8 mouse cellular contexts compared by ENCODE assay signal in genomic region chr11:118423266-118423971, GRCm38 (mm10). TPM values are rescaled to one million over a fixed set of nuclear protein-coding genes. Genes with fewer than 3 reads are reported as not detected.
DNase-seq lines count a peak whose midpoint lies in the region; ATAC-seq and TF ChIP-seq lines count a peak whose summit lies in the region.

No protein-coding gene starts in this region.

- no peak for ATAC-seq in forebrain, embryonic 11.5 days (replicated peaks; ENCODE audit: low FRiP score)
- peak; percentile 42 for ATAC-seq in heart, postnatal 0 days (ENCODE audit: insufficient read depth, low read depth)
- no peak for ATAC-seq in liver, embryonic 16.5 days (ENCODE audit: low read depth)

- peak; percentile 73 for DNase-seq in CD4-positive helper T cell, adult 2 months (ENCODE audit: low read depth, low spot score)
- peak; percentile 91 for DNase-seq in brain, adult 2 months (ENCODE audit: low read depth, low spot score)
- DNase-seq in forebrain, embryonic 11.5 days (ENCODE audit: low spot score) = peak; percentile 87
- DNase-seq in heart, postnatal 0 days (ENCODE audit: low spot score) = peak; percentile 76
- peak; percentile 90 for DNase-seq in kidney, postnatal 4 days
- peak; percentile 60 for DNase-seq in ovary, adult 18-20 months (ENCODE audit: low spot score)
- DNase-seq in thymus, postnatal 14 days = peak; percentile 86

- no peaks in the 10 kb centered on the region for H3K36me3 ChIP-seq in forebrain, embryonic 11.5 days (ENCODE audit: control insufficient read depth, insufficient read depth, low read length)
- no peaks in the 10 kb centered on the region for H3K36me3 ChIP-seq in heart, postnatal 0 days (replicated peaks; ENCODE audit: control insufficient read depth, insufficient read depth, low read length)
- no peaks in the 10 kb centered on the region for H3K36me3 ChIP-seq in liver, embryonic 16.5 days (ENCODE audit: control insufficient read depth, insufficient read depth)

- H3K4me3 ChIP-seq in forebrain, embryonic 11.5 days (ENCODE audit: low read depth, low read length) = no peak overlapping the region
- peak overlapping the region; percentile 24 for H3K4me3 ChIP-seq in heart, postnatal 0 days (ENCODE audit: low read depth, low read length)
- H3K4me3 ChIP-seq in liver, embryonic 16.5 days (ENCODE audit: low read depth, low read length) = no peak overlapping the region

- peak; percentile 85 for TF ChIP-seq CTCF in heart, postnatal 0 days (IDR thresholded peaks at IDR 0.05; ENCODE audit: low read depth)

- H3K9ac ChIP-seq in forebrain, embryonic 11.5 days (ENCODE audit: low read length) = no peak overlapping the region
- peak overlapping the region; percentile 26; the same call in 1 of the 2 replicates for H3K9ac ChIP-seq in heart, postnatal 0 days (replicated peaks; ENCODE audit: low read depth, low read length)
- H3K9ac ChIP-seq in liver, embryonic 16.5 days (ENCODE audit: low read depth, low read length) = no peak overlapping the region; the same call in 1 of the 2 replicates

- peak; percentile 80; the same call in 1 of the 2 replicates for TF ChIP-seq EP300 in heart, postnatal 0 days (IDR thresholded peaks at IDR 0.05; ENCODE audit: low read depth)

- peaks cover 7% of the 10 kb centered on the region; the same call in 1 of the 2 replicates for H3K4me1 ChIP-seq in forebrain, embryonic 11.5 days (replicated peaks; ENCODE audit: control insufficient read depth, insufficient read depth, low read length)
- peaks cover 26% of the 10 kb centered on the region for H3K4me1 ChIP-seq in heart, postnatal 0 days (ENCODE audit: control insufficient read depth, insufficient read depth)
- peaks cover 6% of the 10 kb centered on the region for H3K4me1 ChIP-seq in liver, embryonic 16.5 days (ENCODE audit: control insufficient read depth, low read depth, low read length)

- no peaks in the 10 kb centered on the region for H3K9me3 ChIP-seq in forebrain, embryonic 11.5 days (ENCODE audit: control insufficient read depth, low read length)
- no peaks in the 10 kb centered on the region for H3K9me3 ChIP-seq in heart, postnatal 0 days (replicated peaks; ENCODE audit: control insufficient read depth, low read length)
- no peaks in the 10 kb centered on the region for H3K9me3 ChIP-seq in liver, embryonic 16.5 days (replicated peaks; ENCODE audit: control insufficient read depth, low read length)

- peak overlapping the region; percentile 16; the same call in 1 of the 2 replicates for H3K4me2 ChIP-seq in forebrain, embryonic 11.5 days (ENCODE audit: low read depth, low read length, severe bottlenecking)
- peak overlapping the region; percentile 54 for H3K4me2 ChIP-seq in heart, postnatal 0 days (ENCODE audit: low read depth, low read length)
- H3K4me2 ChIP-seq in liver, embryonic 16.5 days (ENCODE audit: low read depth, low read length) = peak overlapping the region; percentile 26; the same call in 1 of the 2 replicates

- no peak overlapping the region for H3K27ac ChIP-seq in forebrain, embryonic 11.5 days (ENCODE audit: low read depth, low read length)
- H3K27ac ChIP-seq in heart, postnatal 0 days (ENCODE audit: low read depth) = peak overlapping the region; percentile 77
- H3K27ac ChIP-seq in liver, embryonic 16.5 days (ENCODE audit: low read length) = no peak overlapping the region

- H3K27me3 ChIP-seq in forebrain, embryonic 11.5 days (ENCODE audit: control insufficient read depth, insufficient read depth, low read length) = 0 out of 2 replicates have a peak, but pooled peaks cover under 1% of the 10 kb centered on the region
- H3K27me3 ChIP-seq in heart, postnatal 0 days (ENCODE audit: control insufficient read depth, insufficient read depth, low read length) = 0 out of 2 replicates have a peak, but pooled peaks cover 6% of the 10 kb centered on the region
- H3K27me3 ChIP-seq in liver, embryonic 16.5 days (ENCODE audit: control insufficient read depth, insufficient read depth, low read depth, low read length) = peaks cover 3% of the 10 kb centered on the region; the same call in 1 of the 2 replicates

- 9% methylated on average over 18 of the region's 18 CpGs for WGBS in forebrain, embryonic 11.5 days
- WGBS in heart, postnatal 0 days = 2% methylated on average over 18 of the region's 18 CpGs
- WGBS in liver, embryonic 16.5 days (ENCODE audit: insufficient replicate concordance) = 8% methylated on average over 18 of the region's 18 CpGs

RNA-seq across cellular contexts. Expression of gene Cant1, which starts 4.5 kb away (rescaled TPM):
- polyA plus RNA-seq in forebrain, embryonic 11.5 days (2014; fragmentation: Nextera tagmentation; extraction: Ambion mirVana) = 25.4 and 30.8 TPM in 2 replicates
- 28.3 and 35.5 TPM in 2 replicates for total RNA-seq in heart, postnatal 0 days (2014; rRNA removed; ENCODE audit: low replicate concordance)
- polyA plus RNA-seq in heart, postnatal 0 days (2015; fragmentation: Nextera tagmentation; extraction: Ambion mirVana) = 10.4 and 12.6 TPM in 2 replicates
- 6.8 and 8.2 TPM in 2 replicates for polyA plus RNA-seq in liver, embryonic 16.5 days (2015; fragmentation: Nextera tagmentation; extraction: Ambion mirVana)

RNA-seq across cellular contexts. Expression of gene C1qtnf1, which starts 4.6 kb away (rescaled TPM):
- polyA plus RNA-seq in forebrain, embryonic 11.5 days (2014; fragmentation: Nextera tagmentation; extraction: Ambion mirVana) = 2.0 and 2.3 TPM in 2 replicates
- total RNA-seq in heart, postnatal 0 days (2014; rRNA removed; ENCODE audit: low replicate concordance) = 5.8 and 12.6 TPM in 2 replicates
- polyA plus RNA-seq in heart, postnatal 0 days (2015; fragmentation: Nextera tagmentation; extraction: Ambion mirVana) = 7.8 and 8.3 TPM in 2 replicates
- 2.0 and 2.5 TPM in 2 replicates for polyA plus RNA-seq in liver, embryonic 16.5 days (2015; fragmentation: Nextera tagmentation; extraction: Ambion mirVana)

RNA-seq across cellular contexts. Expression of gene Lgals3bp, which starts 21.5 kb away (rescaled TPM):
- polyA plus RNA-seq in forebrain, embryonic 11.5 days (2014; fragmentation: Nextera tagmentation; extraction: Ambion mirVana) = 0.71 and 1.1 TPM in 2 replicates
- total RNA-seq in heart, postnatal 0 days (2014; rRNA removed; ENCODE audit: low replicate concordance) = 77.9 and 83.1 TPM in 2 replicates
- 27.6 and 28.6 TPM in 2 replicates for polyA plus RNA-seq in heart, postnatal 0 days (2015; fragmentation: Nextera tagmentation; extraction: Ambion mirVana)
- polyA plus RNA-seq in liver, embryonic 16.5 days (2015; fragmentation: Nextera tagmentation; extraction: Ambion mirVana) = 33.9 and 43.7 TPM in 2 replicates

RNA-seq across cellular contexts. Expression of gene Engase, which starts 53.2 kb away (rescaled TPM):
- 9.0 and 10.6 TPM in 2 replicates for polyA plus RNA-seq in forebrain, embryonic 11.5 days (2014; fragmentation: Nextera tagmentation; extraction: Ambion mirVana)
- total RNA-seq in heart, postnatal 0 days (2014; rRNA removed; ENCODE audit: low replicate concordance) = 9.1 and 12.0 TPM in 2 replicates
- 3.0 and 3.6 TPM in 2 replicates for polyA plus RNA-seq in heart, postnatal 0 days (2015; fragmentation: Nextera tagmentation; extraction: Ambion mirVana)
- polyA plus RNA-seq in liver, embryonic 16.5 days (2015; fragmentation: Nextera tagmentation; extraction: Ambion mirVana) = 5.7 and 7.6 TPM in 2 replicates

Comparison
In these comparisons a context has a peak if more than half of its experiments do, and no peak if none do; other contexts are left out.
1. RNA of gene Lgals3bp, which starts 21.5 kb away (polyA plus RNA-seq): 33.9 to 43.7 TPM in liver, embryonic 16.5 days and 27.6 to 28.6 TPM in heart, postnatal 0 days; 0.71 to 1.1 TPM in forebrain, embryonic 11.5 days; every median in the first group is over 10 times any median in the second.
2. Peak in every context shown above with its lines, with median percentiles within 50 percentile points of each other: DNase-seq and H3K4me2 ChIP-seq.